Mouse (Mus musculus) intestine, embryonic 14.5 days (tissue): ENCODE data around the gene Krtap9-3. TPM values are rescaled to one million over a fixed set of nuclear protein-coding genes. Genes with fewer than 3 reads are reported as not detected.
"Not testable (repeated sequence)": the region's sequence is repeated elsewhere in the genome, so short reads cannot be mapped to it uniquely, and the experiment has no call there.

Experiments
- ATAC-seq: fragments of 200-750 bp; cut with Nextera tagmentation; replicated peaks from 2 replicates; pipeline ENCODE4 v1.8.0; 2017; ENCODE audit warnings: low read depth, moderate number of reproducible peaks, moderate TSS enrichment, moderate library complexity; ENCODE audit not compliant: low FRiP score, low TSS enrichment
- DNase-seq: peaks from one replicate; pipeline ENCODE4 v3.0.0-alpha.2; 2018; ENCODE audit warnings: low spot score
- H3K27ac ChIP-seq: fragments of 300-500 bp; sonication (generic); 2 replicates; pipeline ENCODE4 v1.5.1; 2014; ENCODE audit warnings: low read depth, mild to moderate bottlenecking, control low read depth
- H3K27me3 ChIP-seq: fragments of 300-500 bp; sonication (generic); replicated peaks from 2 replicates; pipeline ENCODE4 v1.6.1; 2014; ENCODE audit warnings: low read length, control low read depth; ENCODE audit not compliant: control insufficient read depth, insufficient read depth
- H3K36me3 ChIP-seq: fragments of 300-500 bp; sonication (generic); 2 replicates; pipeline ENCODE4 v1.6.1; 2014; ENCODE audit warnings: low read length, control low read depth; ENCODE audit not compliant: control insufficient read depth, insufficient read depth
- H3K4me1 ChIP-seq: fragments of 300-500 bp; sonication (generic); replicated peaks from 2 replicates; pipeline ENCODE4 v1.6.1; 2014; ENCODE audit warnings: low read length, control low read depth, mixed read lengths; ENCODE audit not compliant: control insufficient read depth, insufficient read depth
- H3K4me2 ChIP-seq: fragments of 300-500 bp; sonication (generic); 2 replicates; pipeline ENCODE4 v1.6.1; 2014; ENCODE audit warnings: low read length
- H3K4me3 ChIP-seq: fragments of 300-500 bp; sonication (generic); 2 replicates; pipeline ENCODE4 v1.5.1; 2014; ENCODE audit warnings: low read depth, low read length, control low read depth, mixed read lengths
- H3K9ac ChIP-seq: fragments of 300-500 bp; sonication (generic); 2 replicates; pipeline ENCODE4 v1.6.1; 2014; ENCODE audit warnings: mild to moderate bottlenecking, low read length
- H3K9me3 ChIP-seq: fragments of 300-500 bp; sonication (generic); 2 replicates; pipeline ENCODE4 v1.6.1; 2016; ENCODE audit warnings: low read length, control low read depth; ENCODE audit not compliant: control insufficient read depth
- WGBS: fragments of 180-500 bp; shearing (Covaris S2); extraction: QIAGEN DNeasy Blood & Tissue Kit; methylation state at CpG from one replicate; pipeline ENCODE4 v1.1.7; 2014; 5-methylcytosine and 5-hydroxymethylcytosine counted together
- polyA plus RNA-seq: library from polyadenylated mRNA; unstranded; fragments of >200 nt; fragmentation: Nextera tagmentation; extraction: Ambion mirVana; gene quantifications from 2 replicates; pipeline ENCODE4 v1.2.1, GENCODE M21; 2014

Gene Krtap9-3
- polyA plus RNA-seq: not detected in 2 replicates

- ATAC-seq, DNase-seq, H3K4me3 ChIP-seq, H3K4me2 ChIP-seq, H3K9me3 ChIP-seq, H3K27me3 ChIP-seq, H3K9ac ChIP-seq, H3K36me3 ChIP-seq, H3K4me1 ChIP-seq, H3K27ac ChIP-seq: not testable (repeated sequence)
- WGBS: 80% methylated on average over 6 of the region's 6 CpGs
Observed at GRCm38 (mm10) chr11:99597742-99598141, at the start of gene Krtap9-3. Gene Krtap9-3 (minus strand): TSS chr11:99598105.

GRCm38 (mm10) chr11:99646444-99646843 lies 48.5 kb upstream of the Krtap9-3 start:
- no peak for DNase-seq
- H3K27me3 ChIP-seq: no peaks in the 10 kb centered on the region
- no peak for ATAC-seq

GRCm38 (mm10) chr11:99644351-99644750 lies 46.4 kb upstream of the Krtap9-3 start:
- H3K27me3 ChIP-seq: no peaks in the 10 kb centered on the region
- H3K36me3 ChIP-seq: no peaks in the 10 kb centered on the region
- DNase-seq (no peak), ATAC-seq (no peak)
- no peaks in the 10 kb centered on the region for H3K4me1 ChIP-seq
- no peak overlapping the region for H3K4me2 ChIP-seq
- H3K9ac ChIP-seq: no peak overlapping the region
- H3K9me3 ChIP-seq: no peaks in the 10 kb centered on the region
- H3K27ac ChIP-seq: no peak overlapping the region
- H3K4me3 ChIP-seq: no peak overlapping the region
- 74% methylated on average over 3 of the region's 3 CpGs for WGBS

More at GRCm38 (mm10) chr11:99646444-99646843, 48.5 kb upstream of the Krtap9-3 start:
- Histone ChIP-seq H3K4me3 (no peak overlapping the region), H3K36me3 (no peaks in the 10 kb centered on the region), H3K9me3 (no peaks in the 10 kb centered on the region), H3K27ac (no peak overlapping the region), H3K4me2 (no peak overlapping the region), H3K9ac (no peak overlapping the region), H3K4me1 (no peaks in the 10 kb centered on the region)
- 86% methylated on average over 15 of the region's 15 CpGs for WGBS

GRCm38 (mm10) chr11:99643635-99644139 lies 45.8 kb upstream of the Krtap9-3 start, which contains the start of gene Krtap4-7:
Gene Krtap4-7 (minus strand): TSS chr11:99644089.
- ATAC-seq, H3K4me2 ChIP-seq, H3K4me3 ChIP-seq, DNase-seq, H3K4me1 ChIP-seq, H3K36me3 ChIP-seq, H3K27me3 ChIP-seq, H3K9ac ChIP-seq, H3K27ac ChIP-seq, H3K9me3 ChIP-seq: not testable (repeated sequence)
- WGBS: 77% methylated on average over 9 of the region's 9 CpGs

GRCm38 (mm10) chr11:99640926-99641325 lies 43.0 kb upstream of the Krtap9-3 start:
- ATAC-seq: no peak
- no peaks in the 10 kb centered on the region for H3K4me1 ChIP-seq

GRCm38 (mm10) chr11:99637086-99637485 lies 39.2 kb upstream of the Krtap9-3 start:
- 88% methylated on average over 1 of the region's 1 CpGs for WGBS
- Histone ChIP-seq H3K27me3 (no peaks in the 10 kb centered on the region), H3K9me3 (no peaks in the 10 kb centered on the region), H3K27ac (no peak overlapping the region), H3K4me1 (no peaks in the 10 kb centered on the region), H3K36me3 (no peaks in the 10 kb centered on the region), H3K9ac (no peak overlapping the region), H3K4me3 (no peak overlapping the region), H3K4me2 (no peak overlapping the region)
- no peak for DNase-seq
- ATAC-seq: no peak

More at GRCm38 (mm10) chr11:99640926-99641325, 43.0 kb upstream of the Krtap9-3 start:
- no peak for DNase-seq
- Histone ChIP-seq H3K27ac (no peak overlapping the region), H3K4me2 (no peak overlapping the region), H3K27me3 (no peaks in the 10 kb centered on the region), H3K9ac (no peak overlapping the region), H3K4me3 (no peak overlapping the region), H3K9me3 (no peaks in the 10 kb centered on the region), H3K36me3 (no peaks in the 10 kb centered on the region)
- WGBS: 23% methylated on average over 1 of the region's 1 CpGs

GRCm38 (mm10) chr11:99634653-99635134 lies 36.8 kb upstream of the Krtap9-3 start, which contains the start of gene Krtap4-2:
Gene Krtap4-2 (minus strand): TSS chr11:99635084.
- no peaks in the 10 kb centered on the region for H3K36me3 ChIP-seq
- no peaks in the 10 kb centered on the region for H3K9me3 ChIP-seq
- no peak within 1 kb of the TSS for H3K4me2 ChIP-seq
- 32% methylated on average over 8 of the region's 8 CpGs for WGBS
- no peaks in the 10 kb centered on the region for H3K4me1 ChIP-seq
- H3K4me3 ChIP-seq: no peak within 1 kb of the TSS
- no peaks in the 10 kb centered on the region for H3K27me3 ChIP-seq
- no peak within 1 kb of the TSS for H3K9ac ChIP-seq
- ATAC-seq (no peak), DNase-seq (no peak)
- no peak within 1 kb of the TSS for H3K27ac ChIP-seq

GRCm38 (mm10) chr11:99633293-99633692 lies 35.4 kb upstream of the Krtap9-3 start:
- no peaks in the 10 kb centered on the region for H3K9me3 ChIP-seq
- no peak for DNase-seq
- WGBS: 71% methylated on average over 2 of the region's 2 CpGs
- no peak for ATAC-seq
- H3K27ac ChIP-seq: no peak overlapping the region
- H3K4me1 ChIP-seq: no peaks in the 10 kb centered on the region
- no peak overlapping the region for H3K9ac ChIP-seq
- H3K36me3 ChIP-seq: no peaks in the 10 kb centered on the region
- H3K4me3 ChIP-seq: no peak overlapping the region
- no peak overlapping the region for H3K4me2 ChIP-seq
- no peaks in the 10 kb centered on the region for H3K27me3 ChIP-seq

GRCm38 (mm10) chr11:99630890-99631289 lies 33.0 kb upstream of the Krtap9-3 start:
- ATAC-seq: no peak

More at GRCm38 (mm10) chr11:99630890-99631289, 33.0 kb upstream of the Krtap9-3 start:
- Histone ChIP-seq H3K36me3 (no peaks in the 10 kb centered on the region), H3K27ac (no peak overlapping the region), H3K4me3 (no peak overlapping the region), H3K9ac (no peak overlapping the region), H3K9me3 (no peaks in the 10 kb centered on the region), H3K4me2 (no peak overlapping the region), H3K27me3 (no peaks in the 10 kb centered on the region), H3K4me1 (no peaks in the 10 kb centered on the region)
- no peak for DNase-seq
- WGBS: 57% methylated on average over 3 of the region's 3 CpGs
